Comparison of ENCODE assay signal across 8 mouse cellular contexts in genomic region chr4:46138287-46139222, GRCm38 (mm10). TPM values are rescaled to one million over a fixed set of nuclear protein-coding genes. Genes with fewer than 3 reads are reported as not detected.
A peak's percentile ranks its signal among the peaks of the same experiment; 100 is the strongest.
DNase-seq lines count a peak whose midpoint lies in the region; ATAC-seq and TF ChIP-seq lines count a peak whose summit lies in the region.

TSS of gene Ncbp1 (plus strand) at chr4:46138613.
TSS of gene Tstd2 (minus strand) at chr4:46138694.

- H3K4me1 ChIP-seq in bone marrow, adult 2 months (ENCODE audit: control insufficient read depth, insufficient read depth, low read length) = no peaks in the 10 kb centered on the region; the same call in none of the 2 replicates
- H3K4me1 ChIP-seq in embryonic facial prominence, embryonic 15.5 days = peaks cover 17% of the 10 kb centered on the region
- peaks cover 16% of the 10 kb centered on the region for H3K4me1 ChIP-seq in limb, embryonic 14.5 days (ENCODE audit: control insufficient read depth, insufficient read depth, low read length)
- peaks cover 15% of the 10 kb centered on the region for H3K4me1 ChIP-seq in midbrain, postnatal 0 days (ENCODE audit: insufficient read depth, low read length)

- H3K9ac ChIP-seq in embryonic facial prominence, embryonic 15.5 days = peak within 1 kb of the TSS; percentile 84
- peak within 1 kb of the TSS; percentile 92 for H3K9ac ChIP-seq in limb, embryonic 14.5 days (ENCODE audit: low read depth, low read length, severe bottlenecking)
- peak within 1 kb of the TSS; percentile 89 for H3K9ac ChIP-seq in midbrain, postnatal 0 days (replicated peaks; ENCODE audit: low read length, poor library complexity, severe bottlenecking)

- H3K27me3 ChIP-seq in embryonic facial prominence, embryonic 15.5 days = no peaks in the 10 kb centered on the region
- H3K27me3 ChIP-seq in limb, embryonic 14.5 days (ENCODE audit: control insufficient read depth, insufficient read depth, low read length) = no peaks in the 10 kb centered on the region
- no peaks in the 10 kb centered on the region for H3K27me3 ChIP-seq in midbrain, postnatal 0 days (ENCODE audit: insufficient read depth, low read length)

- H3K27ac ChIP-seq in bone marrow, adult 2 months (ENCODE audit: control insufficient read depth, insufficient read depth, low read depth, low read length, poor library complexity) = peak within 1 kb of the TSS; percentile 97
- H3K27ac ChIP-seq in embryonic facial prominence, embryonic 15.5 days (replicated peaks) = peak within 1 kb of the TSS; percentile 98
- peak within 1 kb of the TSS; percentile 96 for H3K27ac ChIP-seq in limb, embryonic 14.5 days (replicated peaks; ENCODE audit: low read depth, low read length)
- H3K27ac ChIP-seq in midbrain, postnatal 0 days (ENCODE audit: low read depth, low read length) = peak within 1 kb of the TSS; percentile 92

- peaks cover 8% of the 10 kb centered on the region for H3K36me3 ChIP-seq in embryonic facial prominence, embryonic 15.5 days
- H3K36me3 ChIP-seq in limb, embryonic 14.5 days (ENCODE audit: control insufficient read depth, insufficient read depth, low read length) = peaks cover 23% of the 10 kb centered on the region
- peaks cover 6% of the 10 kb centered on the region for H3K36me3 ChIP-seq in midbrain, postnatal 0 days (ENCODE audit: insufficient read depth, low read length)

- no peaks in the 10 kb centered on the region for H3K9me3 ChIP-seq in embryonic facial prominence, embryonic 15.5 days (replicated peaks)
- H3K9me3 ChIP-seq in limb, embryonic 14.5 days (ENCODE audit: control insufficient read depth, low read length) = no peaks in the 10 kb centered on the region
- H3K9me3 ChIP-seq in midbrain, postnatal 0 days (ENCODE audit: low read length) = no peaks in the 10 kb centered on the region

- peak; percentile 91 for DNase-seq in 416B (ENCODE audit: low read depth)
- DNase-seq in heart, adult 8-10 months (ENCODE audit: low spot score) = peak; percentile 92
- DNase-seq in kidney, adult 9 months = peak; percentile 95
- peak; percentile 89 for DNase-seq in limb, embryonic 14.5 days (ENCODE audit: low spot score)
- peak; percentile 94 for DNase-seq in midbrain, postnatal 0 days (ENCODE audit: low spot score)
- peak; percentile 83 to 86 for DNase-seq in spleen, postnatal 14 days (ENCODE audit: low spot score in 2 of 2)

- ATAC-seq in embryonic facial prominence, embryonic 15.5 days (ENCODE audit: insufficient number of reproducible peaks, low FRiP score, low TSS enrichment, low read depth) = peak; percentile 90
- ATAC-seq in limb, embryonic 14.5 days (ENCODE audit: low FRiP score, low read depth) = peak; percentile 91
- peak; percentile 90 for ATAC-seq in midbrain, postnatal 0 days (ENCODE audit: low FRiP score)

- H3K4me3 ChIP-seq in bone marrow, adult 2 months (replicated peaks; ENCODE audit: control insufficient read depth, low read depth, low read length) = peak within 1 kb of the TSS; percentile 97
- H3K4me3 ChIP-seq in embryonic facial prominence, embryonic 15.5 days (replicated peaks) = peak within 1 kb of the TSS; percentile 77
- H3K4me3 ChIP-seq in limb, embryonic 14.5 days (replicated peaks; ENCODE audit: low read length) = peak within 1 kb of the TSS; percentile 97
- H3K4me3 ChIP-seq in midbrain, postnatal 0 days (ENCODE audit: low read depth, low read length) = peak within 1 kb of the TSS; percentile 81

- TF ChIP-seq POLR2A in bone marrow, adult 2 months (IDR thresholded peaks at IDR 0.05; ENCODE audit: borderline replicate concordance, control insufficient read depth, low read depth, low read length) = peak; percentile 79; the same call in 1 of the 2 replicates
- peak; percentile 67; the same call in 1 of the 2 replicates for TF ChIP-seq POLR2A in limb, embryonic 14.5 days (IDR thresholded peaks at IDR 0.05; ENCODE audit: borderline replicate concordance, extremely low read depth, insufficient read depth, insufficient read length)

- no peak for TF ChIP-seq CTCF in bone marrow, adult 2 months (IDR thresholded peaks at IDR 0.05; ENCODE audit: control insufficient read depth, insufficient read depth, low read length)
- TF ChIP-seq CTCF in midbrain, postnatal 0 days (IDR thresholded peaks at IDR 0.05) = no peak; the same call in 1 of the 2 replicates

- H3K4me2 ChIP-seq in embryonic facial prominence, embryonic 15.5 days (replicated peaks) = peak within 1 kb of the TSS; percentile 64
- peak within 1 kb of the TSS; percentile 67 for H3K4me2 ChIP-seq in limb, embryonic 14.5 days (replicated peaks; ENCODE audit: low read depth, low read length, severe bottlenecking)
- peak within 1 kb of the TSS; percentile 65 for H3K4me2 ChIP-seq in midbrain, postnatal 0 days (ENCODE audit: low read depth, low read length, poor library complexity, severe bottlenecking)

- WGBS in bone marrow, adult 2 months = under 1% methylated on average over 90 of the region's 90 CpGs
- WGBS in embryonic facial prominence, embryonic 15.5 days = under 1% methylated on average over 83 of the region's 90 CpGs
- whole genome bisulfite sequencing in limb, embryonic 14.5 days = 0% methylated on average over 68 of the region's 90 CpGs
- WGBS in midbrain, postnatal 0 days = under 1% methylated on average over 73 of the region's 90 CpGs

RNA-seq across cellular contexts. Expression of gene Ncbp1, which starts in this region (rescaled TPM):
- polyA plus RNA-seq in bone marrow, adult 2 months (2011; ENCODE audit: insufficient read depth, insufficient read length, low replicate concordance, missing spikeins) = 39.9 and 40.9 TPM in 2 replicates
- 69.8 TPM in 2 replicates for polyA plus RNA-seq in embryonic facial prominence, embryonic 15.5 days (2015; fragmentation: Nextera tagmentation; extraction: Ambion mirVana)
- total RNA-seq in heart, adult 8-10 months (2022) = 10 to 100 TPM; 18.0 to 19.6 (median 19.1) TPM
- 54.3 and 75.2 TPM in 2 replicates for polyA plus RNA-seq in limb, embryonic 14.5 days (2012; rRNA removed)
- 74.0 and 79.7 TPM in 2 replicates for polyA plus RNA-seq in limb, embryonic 14.5 days (2014; fragmentation: Nextera tagmentation; extraction: Ambion mirVana)
- total RNA-seq in midbrain, postnatal 0 days (2014; rRNA removed) = 33.4 and 41.8 TPM in 2 replicates
- 45.1 and 45.9 TPM in 2 replicates for polyA plus RNA-seq in midbrain, postnatal 0 days (2015; fragmentation: Nextera tagmentation; extraction: Ambion mirVana)

RNA-seq across cellular contexts. Expression of gene Tstd2, which starts in this region (rescaled TPM):
- polyA plus RNA-seq in bone marrow, adult 2 months (2011; ENCODE audit: insufficient read depth, insufficient read length, low replicate concordance, missing spikeins) = 8.3 and 12.6 TPM in 2 replicates
- 30.1 and 42.0 TPM in 2 replicates for polyA plus RNA-seq in embryonic facial prominence, embryonic 15.5 days (2015; fragmentation: Nextera tagmentation; extraction: Ambion mirVana)
- 10 to 100 TPM; 12.9 to 19.4 (median 14.8) TPM for total RNA-seq in heart, adult 8-10 months (2022)
- 26.6 and 27.3 TPM in 2 replicates for polyA plus RNA-seq in limb, embryonic 14.5 days (2012; rRNA removed)
- polyA plus RNA-seq in limb, embryonic 14.5 days (2014; fragmentation: Nextera tagmentation; extraction: Ambion mirVana) = 17.5 and 23.7 TPM in 2 replicates
- 25.1 and 27.6 TPM in 2 replicates for total RNA-seq in midbrain, postnatal 0 days (2014; rRNA removed)
- polyA plus RNA-seq in midbrain, postnatal 0 days (2015; fragmentation: Nextera tagmentation; extraction: Ambion mirVana) = 16.3 and 18.9 TPM in 2 replicates

Comparison
In these comparisons a context has a peak if more than half of its experiments do, and no peak if none do; other contexts are left out.
1. Peak in every context shown above with its lines: DNase-seq, ATAC-seq, H3K4me3 ChIP-seq and H3K27ac ChIP-seq.